Mouse (Mus musculus) midbrain, embryonic 16.5 days (tissue): ENCODE results near the gene Flcn. TPM values are rescaled to one million over a fixed set of nuclear protein-coding genes. Genes with fewer than 3 reads are reported as not detected.

Source experiments
- ATAC-seq: fragments of 200-750 bp; cut with Nextera tagmentation; 2 replicates; pipeline ENCODE4 v1.8.0; 2017; ENCODE audit warnings: moderate TSS enrichment
- H3K27ac ChIP-seq: fragments of 300-500 bp; sonication (generic); 2 replicates; pipeline ENCODE4 v1.5.1; 2014; ENCODE audit warnings: mild to moderate bottlenecking, low read length, mixed read lengths
- H3K27me3 ChIP-seq: fragments of 300-500 bp; sonication (generic); 2 replicates; pipeline ENCODE4 v1.6.1; 2014; ENCODE audit warnings: low read depth, low read length, mixed read lengths; ENCODE audit not compliant: control insufficient read depth, insufficient read depth
- H3K36me3 ChIP-seq: fragments of 300-500 bp; sonication (generic); 2 replicates; pipeline ENCODE4 v1.6.1; 2014; ENCODE audit warnings: mild to moderate bottlenecking, low read length, moderate library complexity, mixed read lengths; ENCODE audit not compliant: control insufficient read depth, insufficient read depth
- H3K4me1 ChIP-seq: fragments of 300-500 bp; sonication (generic); 2 replicates; pipeline ENCODE4 v1.6.1; 2014; ENCODE audit warnings: mild to moderate bottlenecking, low read length, mixed read lengths; ENCODE audit not compliant: control insufficient read depth, insufficient read depth
- H3K4me2 ChIP-seq: fragments of 300-500 bp; sonication (generic); 2 replicates; pipeline ENCODE4 v1.6.1; 2014; ENCODE audit warnings: mild to moderate bottlenecking, low read length, mixed read lengths
- H3K4me3 ChIP-seq: fragments of 300-500 bp; sonication (generic); 2 replicates; pipeline ENCODE4 v1.5.1; 2014; ENCODE audit warnings: low read depth, mild to moderate bottlenecking, low read length, moderate library complexity, mixed read lengths
- H3K9ac ChIP-seq: fragments of 300-500 bp; sonication (generic); 2 replicates; pipeline ENCODE4 v1.6.1; 2014; ENCODE audit warnings: low read depth, low read length, mixed read lengths
- H3K9me3 ChIP-seq: fragments of 300-500 bp; sonication (generic); replicated peaks from 2 replicates; pipeline ENCODE4 v1.6.1; 2014; ENCODE audit warnings: mild to moderate bottlenecking, low read length, mixed read lengths; ENCODE audit not compliant: control insufficient read depth, poor library complexity, severe bottlenecking
- WGBS: fragments of 180-500 bp; shearing (Covaris S2); extraction: QIAGEN DNeasy Blood & Tissue Kit; methylation state at CpG from one replicate; pipeline ENCODE4 v1.1.7; 2014; 5-methylcytosine and 5-hydroxymethylcytosine counted together
- polyA plus RNA-seq: library from polyadenylated mRNA; unstranded; fragments of >200 nt; fragmentation: Nextera tagmentation; extraction: Ambion mirVana; gene quantifications from 2 replicates; pipeline ENCODE4 v1.2.1, GENCODE M21; 2015

The Flcn gene
- polyA plus RNA-seq, 1 experiment from 2014 or later, result 45.2 TPM

GRCm38 (mm10) chr11:59789311-59789710 lies 20.5 kb downstream of the Flcn start:
- no peak overlapping the region for H3K9ac ChIP-seq
- no peak for ATAC-seq
- H3K36me3 ChIP-seq, result peaks cover 22% of the 10 kb centered on the region
- H3K4me2 ChIP-seq, result no peak overlapping the region
- H3K9me3 ChIP-seq, result no peaks in the 10 kb centered on the region
- no peaks in the 10 kb centered on the region for H3K27me3 ChIP-seq
- WGBS, result 93% methylated on average over 1 of the region's 1 CpGs
- H3K4me3 ChIP-seq, result no peak overlapping the region
- H3K27ac ChIP-seq, result no peak overlapping the region
- H3K4me1 ChIP-seq, result peaks cover 8% of the 10 kb centered on the region; the same call in 1 of the 2 replicates

- peaks cover 12% of the 10 kb centered on the region for H3K36me3 ChIP-seq
- peak within 1 kb of the TSS; percentile 50 for H3K4me3 ChIP-seq
- H3K4me2 ChIP-seq, result peak within 1 kb of the TSS; percentile 95
- H3K27me3 ChIP-seq, result no peaks in the 10 kb centered on the region
- H3K4me1 ChIP-seq, result peaks cover 8% of the 10 kb centered on the region; the same call in 1 of the 2 replicates
- H3K9ac ChIP-seq, result peak within 1 kb of the TSS; percentile 75
- no peaks in the 10 kb centered on the region for H3K9me3 ChIP-seq
- 1% methylated on average over 47 of the region's 51 CpGs for WGBS
- peak; percentile 88 for ATAC-seq
- H3K27ac ChIP-seq, result 0 out of 2 replicates have a peak within 1 kb of the TSS, but pooled peaks have one; percentile 22
Observed at GRCm38 (mm10) chr11:59787199-59787781, 22.5 kb downstream of the Flcn start, which contains the start of gene Pld6. Gene Pld6 (minus strand): TSS chr11:59787645.

GRCm38 (mm10) chr11:59786444-59787198 lies 23.2 kb downstream of the Flcn start:
- 52% methylated on average over 15 of the region's 15 CpGs for WGBS
- no peaks in the 10 kb centered on the region for H3K27me3 ChIP-seq
- ATAC-seq, result peak; percentile 13; the same call in 1 of the 2 replicates
- H3K9me3 ChIP-seq, result no peaks in the 10 kb centered on the region
- H3K9ac ChIP-seq, result peak overlapping the region; percentile 75
- H3K36me3 ChIP-seq, result peaks cover 6% of the 10 kb centered on the region; the same call in 1 of the 2 replicates
- peaks cover 8% of the 10 kb centered on the region; the same call in 1 of the 2 replicates for H3K4me1 ChIP-seq
- no peak overlapping the region for H3K27ac ChIP-seq
- H3K4me2 ChIP-seq, result peak overlapping the region; percentile 95
- peak overlapping the region; percentile 50 for H3K4me3 ChIP-seq

- H3K9me3 ChIP-seq, result no peaks in the 10 kb centered on the region
- peaks cover 4% of the 10 kb centered on the region; the same call in 1 of the 2 replicates for H3K36me3 ChIP-seq
- ATAC-seq, result no peak
- 93% methylated on average over 6 of the region's 6 CpGs for WGBS
- peaks cover 8% of the 10 kb centered on the region; the same call in 1 of the 2 replicates for H3K4me1 ChIP-seq
- H3K4me2 ChIP-seq, result no peak overlapping the region
- no peak overlapping the region for H3K9ac ChIP-seq
- no peak overlapping the region for H3K4me3 ChIP-seq
- no peaks in the 10 kb centered on the region for H3K27me3 ChIP-seq
- no peak overlapping the region for H3K27ac ChIP-seq
Observed at GRCm38 (mm10) chr11:59783591-59783990, 26.2 kb downstream of the Flcn start.

- no peak overlapping the region for H3K4me3 ChIP-seq
- peaks cover 4% of the 10 kb centered on the region; the same call in 1 of the 2 replicates for H3K4me1 ChIP-seq
- H3K9me3 ChIP-seq, result no peaks in the 10 kb centered on the region
- WGBS, result 58% methylated on average over 7 of the region's 7 CpGs
- no peak for ATAC-seq
- no peak overlapping the region for H3K27ac ChIP-seq
- no peak overlapping the region for H3K9ac ChIP-seq
- H3K27me3 ChIP-seq, result no peaks in the 10 kb centered on the region
- H3K36me3 ChIP-seq, result peaks cover 10% of the 10 kb centered on the region
- no peak overlapping the region for H3K4me2 ChIP-seq
Observed at GRCm38 (mm10) chr11:59782091-59782590, 27.7 kb downstream of the Flcn start.

DNA sequence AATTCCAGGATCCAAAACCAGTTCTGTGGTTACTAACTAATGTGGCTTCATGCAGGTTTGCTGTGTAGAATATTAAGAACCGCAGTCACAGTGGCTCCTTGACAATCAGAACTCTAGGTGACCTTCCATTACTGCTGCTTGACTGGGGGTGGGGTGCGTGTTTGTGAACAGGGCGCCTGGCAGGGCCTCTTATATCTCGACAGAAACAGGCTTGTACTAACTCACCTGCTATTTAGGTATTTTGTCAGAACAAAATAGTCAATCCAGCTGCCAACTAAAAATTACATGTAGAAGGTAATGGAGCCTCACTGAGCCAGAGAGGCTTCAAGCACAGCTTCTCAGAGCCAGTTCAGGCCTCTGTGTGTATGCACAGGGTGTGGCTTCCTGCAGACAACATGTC lies 29.6 kb downstream of the Flcn start:
- Histone ChIP-seq H3K36me3 (peaks cover 24% of the 10 kb centered on the region), H3K4me1 (no peaks in the 10 kb centered on the region), H3K4me2 (no peak overlapping the region), H3K4me3 (no peak overlapping the region), H3K27ac (no peak overlapping the region), H3K27me3 (no peaks in the 10 kb centered on the region), H3K9me3 (no peaks in the 10 kb centered on the region), H3K9ac (no peak overlapping the region)
- ATAC-seq, result no peak
- WGBS, result 89% methylated on average over 4 of the region's 4 CpGs

DNA sequence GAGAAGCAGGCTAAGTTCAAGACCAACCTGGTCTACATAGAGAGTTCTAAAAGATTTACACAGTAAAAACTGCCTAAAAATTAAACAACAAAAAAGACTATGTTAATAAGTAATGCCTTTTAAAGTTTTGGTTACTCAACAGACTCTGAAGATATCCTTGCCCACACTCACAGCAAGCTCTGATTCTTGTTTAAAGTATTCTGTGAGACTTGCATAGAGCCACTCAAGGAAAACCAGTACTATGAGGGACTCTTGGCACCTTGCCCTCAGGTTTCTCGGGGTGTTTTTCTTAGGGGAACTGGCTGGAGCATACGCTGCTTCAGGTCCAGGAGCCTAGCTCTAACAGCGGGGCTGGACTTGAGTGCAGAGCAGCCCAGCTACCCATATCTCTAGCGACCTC lies 30.4 kb downstream of the Flcn start:
- Histone ChIP-seq H3K4me2 (no peak overlapping the region), H3K9ac (no peak overlapping the region), H3K9me3 (no peaks in the 10 kb centered on the region), H3K4me3 (no peak overlapping the region), H3K27me3 (no peaks in the 10 kb centered on the region), H3K36me3 (peaks cover 27% of the 10 kb centered on the region), H3K27ac (no peak overlapping the region), H3K4me1 (no peaks in the 10 kb centered on the region)
- ATAC-seq, result no peak
- 93% methylated on average over 4 of the region's 4 CpGs for WGBS

DNA sequence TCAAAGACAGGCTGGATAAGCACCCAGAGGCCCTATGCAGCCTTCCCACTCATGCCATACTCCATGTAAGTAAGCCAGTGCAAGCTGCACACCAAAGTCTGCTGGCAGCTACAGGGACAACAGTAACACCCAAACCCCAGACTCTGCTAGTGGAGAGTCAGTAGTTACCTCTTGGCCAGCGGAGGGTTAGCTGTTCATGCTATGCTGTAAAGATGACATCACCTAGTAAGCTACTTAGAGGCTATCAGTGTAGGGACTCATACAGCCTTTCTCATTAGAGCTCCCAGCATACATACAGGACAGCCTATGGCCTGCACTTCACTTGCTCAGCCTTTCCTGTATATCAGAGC lies 31.0 kb downstream of the Flcn start:
- H3K9me3 ChIP-seq, result no peaks in the 10 kb centered on the region
- H3K36me3 ChIP-seq, result peaks cover 32% of the 10 kb centered on the region
- H3K9ac ChIP-seq, result no peak overlapping the region
- no peak overlapping the region for H3K27ac ChIP-seq
- H3K4me2 ChIP-seq, result no peak overlapping the region
- no peaks in the 10 kb centered on the region for H3K4me1 ChIP-seq
- H3K27me3 ChIP-seq, result no peaks in the 10 kb centered on the region
- 83% methylated on average over 1 of the region's 1 CpGs for WGBS
- no peak for ATAC-seq
- no peak overlapping the region for H3K4me3 ChIP-seq
